Comparison of ENCODE assay signal across 8 mouse cellular contexts in the genomic region with DNA sequence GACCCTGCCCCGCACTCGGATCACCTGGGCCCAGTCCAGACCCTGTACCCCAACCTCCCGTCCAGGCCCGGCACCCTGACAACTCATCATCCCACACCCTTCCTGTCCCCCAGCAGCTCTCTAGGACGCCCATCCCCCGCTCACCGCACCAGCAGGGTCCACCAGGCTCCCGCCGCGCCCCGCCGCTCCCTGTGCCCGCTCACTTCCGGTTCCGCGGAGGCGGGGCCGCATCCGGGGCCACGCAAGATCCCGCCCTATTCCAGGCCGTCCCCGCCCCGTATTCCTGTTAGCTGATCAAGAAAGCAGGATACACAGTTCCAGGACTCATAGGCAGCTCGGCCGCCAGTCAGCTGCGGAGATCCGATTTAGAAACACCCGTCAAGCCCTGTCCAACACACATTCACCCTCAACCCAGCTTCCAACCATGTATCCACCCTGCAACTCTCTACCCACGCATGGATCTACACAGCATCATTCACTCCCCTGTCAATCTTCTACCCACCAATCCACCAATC. TPM values are rescaled to one million over a fixed set of nuclear protein-coding genes. Genes with fewer than 3 reads are reported as not detected.
DNase-seq lines count a peak whose midpoint lies in the region.

A gene (minus strand): TSS at position 465 of the 515 bp plus-strand sequence.

- H3K79me2 ChIP-seq in macrophage (ENCODE audit: inconsistent target) = no peaks in the 10 kb centered on the region

- no peak within 1 kb of the TSS for H3K27ac ChIP-seq in macrophage

- H3K36me3 ChIP-seq in macrophage (ENCODE audit: inconsistent target) = no peaks in the 10 kb centered on the region

- H3K4me3 ChIP-seq in macrophage (ENCODE audit: inconsistent target) = no peak within 1 kb of the TSS

- DNase-seq in adrenal gland, adult 2 months = peak; percentile 95
- peak; percentile 81 for DNase-seq in embryo, embryonic 11.5 days (ENCODE audit: low read depth, low spot score)
- DNase-seq in gastrocnemius, postnatal 25 days = peak; percentile 87
- peak; percentile 37 for DNase-seq in induced T-regulatory cell, adult 2 months (ENCODE audit: low read depth)
- peak; percentile 78 to 89 for DNase-seq in left cerebral cortex, adult 8-10 months (ENCODE audit: low spot score in 2 of 2)
- peak; percentile 89 for DNase-seq in right cerebral cortex, postnatal 14 days
- peak; percentile 83 to 91 for DNase-seq in urinary bladder, postnatal 36 days (ENCODE audit: low spot score in 2 of 2)

- WGBS in macrophage (ENCODE audit: missing documents) = 16% methylated on average over 28 of the region's 30 CpGs

RNA-seq across cellular contexts. Expression of the gene that starts here (rescaled TPM):
- total RNA-seq in adrenal gland, adult 2 months (2021) = 100 to 1,000 TPM; 240 to 283 TPM
- 102 and 130 TPM in 2 replicates for polyA plus RNA-seq in adrenal gland, adult 2 months (2012; rRNA removed)
- total RNA-seq in gastrocnemius, postnatal 25 days (2021) = 10 to 100 TPM; 18.7 to 22.1 TPM
- 10 to 100 TPM; 90.4 to 99.4 (median 94.2) TPM for total RNA-seq in left cerebral cortex, adult 8-10 months (2022)
- total RNA-seq in macrophage (2018; cell fraction: chromatin; rRNA removed) = 10 to 100 TPM in 9 of 26 experiments, 1 to 10 TPM in 17; 2.0 to 31.0 (median 7.6) TPM
- 1 to 10 TPM; 1.6 to 10.0 (median 4.2) TPM for total RNA-seq in macrophage (2018; cell fraction: cytosol; rRNA removed)
- 10 to 100 TPM in 2 of 26 experiments, 1 to 10 TPM in 23, under 1 TPM in 1; 0.97 to 14.4 (median 5.8) TPM for total RNA-seq in macrophage (2018; cell fraction: nucleus; rRNA removed)
- 0.66 to 14.8 TPM (median 4.4 TPM) in 3 replicates for polyA plus RNA-seq in macrophage (2018)

Comparison
In these comparisons a context has a peak if more than half of its experiments do, and no peak if none do; other contexts are left out.
1. DNase-seq: peak in every context shown above with its lines; median percentile 95 in adrenal gland, adult 2 months; 89 in right cerebral cortex, postnatal 14 days; 87 in gastrocnemius, postnatal 25 days; 87 in urinary bladder, postnatal 36 days; 84 in left cerebral cortex, adult 8-10 months; 81 in embryo, embryonic 11.5 days; 37 in induced T-regulatory cell, adult 2 months.